Mouse (Mus musculus) frontal cortex, adult (tissue): ENCODE data around the gene Setd1b.
A peak's percentile ranks its signal among the peaks of the same experiment; 100 is the strongest.

Source experiments
- ATAC-seq: cut with Nextera tagmentation; 2 replicates; pipeline ENCODE4 v1.9.2; 2017; ENCODE audit warnings: mild to moderate bottlenecking, moderate library complexity, mixed read lengths; ENCODE audit not compliant: low TSS enrichment

Gene Setd1b

GRCm38 (mm10) chr5:123159446-123159845 lies 17.5 kb downstream of the Setd1b start:
- no peak for ATAC-seq

- ATAC-seq, result no peak
Measured at GRCm38 (mm10) chr5:123159866-123160265, 17.9 kb downstream of the Setd1b start.

DNA sequence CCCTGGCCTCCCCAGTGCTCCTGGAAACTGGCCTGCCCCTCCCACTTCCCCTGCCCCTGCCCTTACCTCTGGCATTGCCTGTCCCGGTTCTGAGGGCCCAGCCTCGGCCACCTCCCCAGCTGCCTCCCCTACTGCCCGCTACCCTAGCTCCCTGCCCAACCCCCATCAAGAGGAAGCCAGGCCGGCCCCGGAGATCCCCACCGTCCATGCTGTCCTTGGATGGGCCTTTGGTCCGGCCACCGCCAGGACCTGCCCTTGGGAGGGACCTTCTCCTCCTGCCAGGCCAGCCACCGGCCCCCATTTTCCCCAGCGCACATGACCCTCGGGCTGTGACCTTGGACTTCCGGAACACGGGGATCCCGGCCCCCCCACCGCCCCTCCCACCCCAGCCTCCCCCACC lies 18.3 kb downstream of the Setd1b start:
- ATAC-seq, result no peak

DNA sequence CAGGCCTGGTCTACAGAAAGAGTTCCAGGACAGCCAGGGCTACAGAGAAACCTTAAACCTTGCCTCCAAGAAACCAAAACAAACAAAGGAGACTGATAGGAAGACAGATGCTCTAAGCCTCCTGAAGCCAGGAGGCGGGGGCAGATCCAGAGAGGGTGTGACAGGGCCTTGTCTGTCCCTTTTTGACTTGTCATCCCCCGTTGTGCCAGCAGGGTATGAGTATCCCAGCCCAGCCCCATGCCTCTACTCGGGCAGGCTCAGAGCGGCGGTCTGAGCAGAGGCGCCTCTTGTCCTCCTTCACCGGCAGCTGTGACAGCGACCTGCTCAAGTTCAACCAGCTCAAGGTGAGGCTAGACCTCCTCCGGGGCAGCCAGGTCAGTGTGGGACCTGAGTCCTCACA lies 20.9 kb downstream of the Setd1b start:
- no peak for ATAC-seq

GRCm38 (mm10) chr5:123166437-123166836 lies 24.4 kb downstream of the Setd1b start:
- ATAC-seq, result no peak

DNA sequence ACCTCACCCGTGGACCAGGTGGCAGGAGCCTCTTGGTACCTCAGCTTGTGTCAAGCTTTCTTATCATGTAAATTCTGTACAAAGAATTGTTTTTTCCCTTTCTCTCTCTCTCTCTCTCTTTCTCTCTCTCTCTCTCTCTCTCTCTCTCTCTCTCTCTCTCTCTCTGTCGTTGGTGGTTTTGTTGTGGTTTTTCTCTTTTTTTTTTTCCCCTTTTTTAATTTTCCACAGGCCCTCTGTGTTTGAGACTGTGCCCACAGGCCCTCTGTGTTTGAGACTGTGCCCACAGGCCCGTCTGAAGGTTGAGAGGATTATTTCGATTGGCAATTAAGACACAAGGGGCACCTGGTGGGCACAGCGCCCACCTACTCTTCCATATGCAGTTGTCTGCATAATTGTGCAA lies 25.6 kb downstream of the Setd1b start:
- no peak for ATAC-seq

DNA sequence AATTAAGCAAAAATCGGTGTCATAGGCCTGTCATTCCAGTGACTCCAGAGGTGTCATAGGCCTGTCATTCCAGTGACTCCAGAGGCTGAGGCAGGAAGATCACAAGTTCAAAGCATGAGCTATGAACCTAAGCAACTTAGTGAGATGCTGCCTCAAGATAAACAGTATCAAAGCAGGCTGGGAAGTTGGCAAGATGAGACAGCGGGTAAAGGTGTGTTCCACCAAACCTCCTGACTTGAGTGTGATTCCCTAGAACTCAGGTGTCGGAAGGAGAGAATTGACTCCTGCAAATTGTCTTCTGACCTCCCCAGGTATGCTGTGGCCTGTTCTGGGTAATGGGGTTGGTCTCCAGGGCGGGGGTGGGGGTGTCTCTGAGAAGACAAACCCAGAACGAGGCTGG lies 27.3 kb downstream of the Setd1b start, which contains the start of gene Psmd9:
TSS of gene Psmd9 (plus strand) at position 130 of the 400 bp plus-strand sequence.
- ATAC-seq, result no peak

DNA sequence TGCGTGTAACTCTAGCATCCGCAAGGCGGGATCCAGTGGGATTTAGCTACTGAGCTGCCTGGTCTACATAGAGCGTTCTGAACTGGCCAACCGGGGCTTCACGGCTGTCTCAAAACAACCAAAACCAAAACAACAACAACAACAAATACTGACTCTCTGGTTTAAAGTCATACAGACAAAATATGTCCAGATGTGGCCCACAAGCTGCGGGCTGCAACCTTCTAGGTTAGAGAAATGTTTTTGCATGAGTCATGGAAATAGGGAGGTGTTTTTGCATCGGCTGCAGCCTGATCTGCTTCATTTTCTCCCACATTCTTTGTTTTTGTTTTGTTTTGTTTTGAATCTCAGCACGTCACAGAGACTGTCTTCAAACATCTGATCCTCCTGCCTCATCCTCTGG lies 28.4 kb downstream of the Setd1b start:
- no peak for ATAC-seq

DNA sequence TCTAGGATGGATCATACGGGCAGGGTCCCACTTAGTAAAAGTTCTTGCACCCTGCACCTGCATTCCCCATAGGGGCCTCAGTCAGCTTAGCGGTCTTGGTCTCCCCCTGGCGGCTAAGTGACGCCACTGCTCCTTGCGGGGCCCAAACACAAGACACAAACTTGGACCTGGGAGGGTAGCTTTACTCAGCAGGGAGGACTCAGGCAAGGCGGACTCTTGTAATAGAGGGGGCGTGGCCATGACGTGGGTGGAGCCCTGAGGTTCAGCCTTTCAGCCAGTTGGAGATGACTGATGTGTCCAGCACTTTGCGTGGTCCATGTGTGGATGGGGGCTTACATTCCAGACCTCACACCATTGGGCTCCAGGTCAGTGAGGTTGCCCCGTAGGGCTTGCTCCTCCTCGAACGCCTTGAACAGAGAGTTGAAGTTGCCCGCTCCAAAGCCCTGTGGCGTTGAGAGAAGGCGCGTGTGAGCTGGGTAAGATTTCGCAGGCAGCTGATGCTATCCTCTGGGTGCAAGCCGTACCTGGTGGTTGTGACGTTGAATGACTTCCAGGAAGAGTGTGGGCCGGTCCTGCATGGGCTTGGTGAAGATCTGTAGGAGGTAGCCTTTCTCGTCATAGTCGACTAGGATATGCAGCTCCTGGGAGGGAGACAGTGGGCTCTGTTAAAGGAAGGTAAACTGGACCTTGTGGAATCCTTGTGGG lies 29.8 kb downstream of the Setd1b start:
- ATAC-seq, result peak; percentile 85

DNA sequence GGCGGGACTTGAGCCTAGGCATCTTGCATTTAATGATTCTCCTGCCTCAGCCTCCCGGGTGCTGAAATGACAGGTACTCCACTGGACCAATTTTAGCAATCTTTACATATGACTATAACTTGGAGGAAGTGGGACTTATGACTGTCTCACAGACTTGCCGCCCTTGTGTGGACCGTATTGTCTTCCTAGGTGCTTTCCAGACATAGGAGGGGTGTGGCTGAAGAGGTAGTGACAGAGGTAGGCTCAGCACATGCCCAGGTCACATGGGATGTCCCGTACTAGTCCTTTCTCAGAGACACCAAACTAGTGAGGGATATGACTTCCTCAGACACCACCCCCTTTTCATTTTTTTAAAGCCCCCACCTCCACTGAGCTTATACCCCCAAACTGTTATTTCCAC lies 36.8 kb downstream of the Setd1b start:
- ATAC-seq, result no peak

DNA sequence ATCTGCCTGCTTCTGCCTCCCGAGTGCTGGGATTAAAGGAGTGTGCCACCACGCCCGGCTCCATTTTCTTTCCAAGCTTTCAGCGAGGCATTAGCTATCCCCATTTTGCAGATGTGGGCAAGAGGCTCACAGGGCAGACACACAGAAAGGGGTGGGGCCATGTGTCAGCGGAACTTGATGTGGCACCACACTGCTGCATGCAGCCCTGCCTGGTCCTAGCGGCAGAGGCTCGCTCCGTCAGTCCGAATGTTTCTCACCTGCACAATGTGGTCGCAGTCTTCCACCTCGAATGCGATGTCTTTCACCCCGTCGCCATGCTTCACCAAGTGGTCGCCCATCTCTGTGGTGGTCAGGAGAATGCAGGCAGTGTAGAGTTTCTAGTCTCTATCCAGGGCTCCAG lies 38.4 kb downstream of the Setd1b start:
- ATAC-seq, result no peak

- no peak for ATAC-seq
Measured at GRCm38 (mm10) chr5:123181536-123181935, 39.5 kb downstream of the Setd1b start.

DNA sequence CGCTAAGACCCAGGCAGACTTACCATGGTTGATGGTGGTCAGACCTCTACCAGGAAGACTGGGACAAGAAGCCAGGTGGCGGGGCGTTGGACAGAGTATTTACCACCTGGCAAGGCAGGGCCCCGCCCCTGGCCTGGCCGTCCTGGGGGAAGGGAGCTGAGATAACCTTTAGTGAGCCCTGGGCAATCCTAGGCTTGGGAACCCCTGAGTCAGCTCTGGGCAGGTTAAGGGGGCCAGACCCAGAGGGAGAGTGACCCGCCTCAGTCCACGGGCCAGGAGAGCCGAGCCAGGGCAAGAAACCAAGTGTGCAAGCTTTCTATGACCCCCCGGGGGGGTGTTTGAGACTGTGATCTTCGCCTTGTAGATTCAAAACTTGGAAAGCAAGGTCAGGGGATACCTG lies 40.7 kb downstream of the Setd1b start, which contains the start of gene Hpd:
TSS of gene Hpd (minus strand) at position 77 of the 400 bp plus-strand sequence.
- no peak for ATAC-seq

- ATAC-seq, result no peak
Measured at GRCm38 (mm10) chr5:123185966-123186365, 44.0 kb downstream of the Setd1b start.

DNA sequence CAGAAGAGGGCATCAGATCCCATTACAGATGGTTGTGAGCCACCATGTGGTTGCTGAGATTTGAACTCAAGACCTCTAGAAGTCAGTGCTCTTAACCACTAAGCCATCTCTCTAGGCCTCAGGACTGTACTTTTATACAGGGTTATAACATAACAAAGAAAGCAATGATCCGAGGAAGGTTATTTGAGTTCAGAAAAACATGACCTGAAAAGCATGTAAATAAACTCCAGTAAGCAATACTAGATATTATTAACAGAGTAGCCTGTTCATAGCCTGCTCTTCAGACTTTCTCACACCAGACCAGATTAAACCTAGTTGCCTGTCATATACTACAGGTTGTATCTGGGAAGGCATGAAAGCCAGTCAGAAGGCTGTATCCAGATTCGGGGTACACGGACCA lies 45.3 kb downstream of the Setd1b start:
- no peak for ATAC-seq

- ATAC-seq, result no peak
Measured at GRCm38 (mm10) chr5:123190912-123191311, 48.9 kb downstream of the Setd1b start.

GRCm38 (mm10) chr5:123191427-123191826 lies 49.4 kb downstream of the Setd1b start:
- ATAC-seq, result no peak

DNA sequence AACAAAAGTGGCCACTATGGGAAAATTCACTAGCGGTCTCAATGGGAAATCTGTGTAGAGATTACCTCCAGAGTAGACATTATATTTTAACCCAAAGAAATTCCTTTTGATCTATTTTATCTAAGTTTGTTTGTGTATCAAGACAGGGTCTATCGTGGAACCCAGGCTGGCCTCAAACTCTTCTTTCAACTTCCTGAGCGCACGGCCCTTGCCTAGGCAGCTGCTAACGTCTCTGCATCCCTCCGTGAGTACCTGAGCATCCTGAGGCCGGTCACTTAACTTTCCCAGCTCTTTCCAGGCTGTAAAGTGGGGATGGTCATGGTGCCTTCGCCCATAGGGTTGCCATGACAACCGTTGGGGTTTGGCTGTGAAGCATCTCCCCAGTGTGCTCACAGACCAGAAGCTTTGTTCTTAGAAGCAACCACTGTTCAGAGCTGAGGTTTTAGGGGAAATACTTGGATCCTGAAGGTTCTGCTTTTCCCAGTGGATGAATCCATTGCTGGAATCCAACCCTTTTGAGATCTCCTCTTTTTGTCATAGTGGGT lies 50.7 kb downstream of the Setd1b start:
- no peak for ATAC-seq

- no peak for ATAC-seq
Measured at GRCm38 (mm10) chr5:123193436-123193835, 51.4 kb downstream of the Setd1b start.

- no peak for ATAC-seq
Measured at GRCm38 (mm10) chr5:123194856-123195255, 52.9 kb downstream of the Setd1b start.

DNA sequence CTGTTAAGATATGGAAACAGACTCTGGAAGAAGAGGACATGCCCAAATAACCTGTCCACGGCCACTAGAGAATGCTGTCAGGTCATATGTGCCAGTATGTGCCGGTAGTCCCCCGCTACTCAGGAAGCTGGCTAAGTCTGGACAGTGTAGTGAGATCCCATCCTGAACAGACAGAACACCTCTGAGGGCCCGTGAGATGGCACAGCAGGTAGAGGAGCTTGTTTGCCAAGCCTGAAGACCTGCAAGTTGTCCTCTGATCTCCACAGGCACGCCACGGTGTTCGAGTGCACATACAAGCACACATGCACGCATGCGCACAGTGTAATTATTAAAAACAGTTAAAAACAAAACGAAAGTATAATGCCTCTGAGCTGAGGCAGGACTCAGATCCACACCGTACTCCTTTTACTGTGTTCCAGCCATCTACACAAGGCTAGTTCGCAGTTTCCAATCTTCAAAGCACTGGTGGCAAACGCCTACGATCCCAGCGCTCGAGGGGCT lies 53.6 kb downstream of the Setd1b start:
- ATAC-seq, result no peak

DNA sequence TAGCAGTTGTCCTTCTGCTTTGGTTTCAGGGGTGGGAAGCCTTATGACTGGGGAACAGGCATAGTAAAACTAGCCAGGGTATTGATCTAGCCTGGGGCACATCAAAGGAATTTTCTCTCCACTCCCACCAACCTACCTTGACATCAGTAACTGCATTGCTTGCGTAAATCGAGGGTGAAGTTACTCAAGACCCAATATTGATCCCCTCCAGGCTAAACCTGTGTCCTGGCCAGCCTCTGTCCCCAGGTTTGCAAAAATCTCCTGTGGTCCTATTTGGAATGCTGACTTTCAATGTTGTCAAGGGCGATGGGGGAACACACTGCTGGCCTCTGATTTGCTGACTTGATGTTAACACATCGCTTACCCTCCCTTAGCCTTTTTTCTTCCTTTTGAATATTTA lies 54.8 kb downstream of the Setd1b start:
- ATAC-seq, result no peak

DNA sequence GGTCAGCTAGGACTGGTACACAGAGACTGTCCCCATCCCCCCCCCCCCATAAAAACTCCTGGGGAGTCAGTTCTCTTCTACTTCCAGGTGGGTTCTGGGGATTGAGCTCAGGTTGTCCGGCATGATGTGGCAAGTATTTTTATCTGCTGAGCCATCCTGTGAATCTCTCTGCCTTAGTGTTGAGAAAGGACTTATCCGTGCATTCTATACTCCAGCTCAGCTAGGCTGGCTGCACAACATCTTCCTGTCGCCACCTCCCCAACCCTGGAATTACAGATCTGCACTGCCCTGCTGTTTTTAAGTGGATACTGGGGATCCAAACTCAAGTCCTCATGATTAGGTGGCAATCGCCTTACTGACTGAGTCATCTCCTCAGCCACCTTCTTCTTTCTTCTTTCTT lies 56.5 kb downstream of the Setd1b start:
- no peak for ATAC-seq
